Mouse (Mus musculus) urinary bladder, postnatal 4 days (tissue): ENCODE results near the gene Micall1.

Experiments used
- DNase-seq, 2 experiments: peaks; one replicate each; pipeline ENCODE4 v3.0.0; 2021 to 2022; ENCODE audit warnings: low spot score in 2 of 2

Micall1 gene

GRCm38 (mm10) chr15:79097135-79097534, 11.6 kb upstream of the Micall1 start:
- DNase-seq = no peak

GRCm38 (mm10) chr15:79097611-79098025, 11.1 kb upstream of the Micall1 start:
- DNase-seq = peak; percentile 68 to 72

- DNase-seq = no peak
These were observed 10.5 kb upstream of the Micall1 start for GRCm38 (mm10) chr15:79098220-79098619.

- DNase-seq = no peak
These were observed 9.8 kb upstream of the Micall1 start for GRCm38 (mm10) chr15:79098868-79099267.

- DNase-seq = no peak
These were observed 9.2 kb upstream of the Micall1 start for GRCm38 (mm10) chr15:79099456-79099855.

- no peak for DNase-seq
These were observed 8.3 kb upstream of the Micall1 start for GRCm38 (mm10) chr15:79100391-79100790.

- DNase-seq = no peak
These were observed 7.2 kb upstream of the Micall1 start for GRCm38 (mm10) chr15:79101531-79101930.

- no peak for DNase-seq
These were observed 5.4 kb upstream of the Micall1 start for GRCm38 (mm10) chr15:79103264-79103663.

- DNase-seq = no peak
These were observed 2.9 kb upstream of the Micall1 start for GRCm38 (mm10) chr15:79105804-79106203.

- no peak for DNase-seq
These were observed 732 bp upstream of the Micall1 start for GRCm38 (mm10) chr15:79107966-79108365.

GRCm38 (mm10) chr15:79109321-79109934, 730 bp downstream of the Micall1 start:
- DNase-seq = no peak

- DNase-seq = no peak
These were observed 1.3 kb downstream of the Micall1 start for GRCm38 (mm10) chr15:79110031-79110430.

GRCm38 (mm10) chr15:79110528-79110927, 1.8 kb downstream of the Micall1 start:
- no peak for DNase-seq

- no peak for DNase-seq
These were observed 3.1 kb downstream of the Micall1 start for GRCm38 (mm10) chr15:79111774-79112173.

GRCm38 (mm10) chr15:79115276-79115675, 6.6 kb downstream of the Micall1 start:
- no peak for DNase-seq

GRCm38 (mm10) chr15:79119491-79119890, 10.8 kb downstream of the Micall1 start:
- no peak for DNase-seq

GRCm38 (mm10) chr15:79122119-79122518, 13.4 kb downstream of the Micall1 start:
- no peak for DNase-seq

GRCm38 (mm10) chr15:79122546-79122945, 13.8 kb downstream of the Micall1 start:
- no peak for DNase-seq

GRCm38 (mm10) chr15:79123751-79124150, 15.1 kb downstream of the Micall1 start:
- no peak for DNase-seq

- DNase-seq = no peak
These were observed 15.7 kb downstream of the Micall1 start for GRCm38 (mm10) chr15:79124331-79124875.

GRCm38 (mm10) chr15:79126217-79126932, 17.7 kb downstream of the Micall1 start:
- DNase-seq = no peak

GRCm38 (mm10) chr15:79127101-79127500, 18.4 kb downstream of the Micall1 start:
- DNase-seq = no peak

GRCm38 (mm10) chr15:79128208-79128607, 19.5 kb downstream of the Micall1 start:
- no peak for DNase-seq
